Mouse (Mus musculus) hindlimb bud, embryonic 11.5 days (tissue): Measurements from ENCODE around the gene Hbq1a.

Experiments used
- DNase-seq: peaks from one replicate; pipeline ENCODE4 v3.0.0-alpha.2; 2012; ENCODE audit warnings: low read depth, low spot score; ENCODE audit errors: extremely low spot score

Hbq1a gene

DNA sequence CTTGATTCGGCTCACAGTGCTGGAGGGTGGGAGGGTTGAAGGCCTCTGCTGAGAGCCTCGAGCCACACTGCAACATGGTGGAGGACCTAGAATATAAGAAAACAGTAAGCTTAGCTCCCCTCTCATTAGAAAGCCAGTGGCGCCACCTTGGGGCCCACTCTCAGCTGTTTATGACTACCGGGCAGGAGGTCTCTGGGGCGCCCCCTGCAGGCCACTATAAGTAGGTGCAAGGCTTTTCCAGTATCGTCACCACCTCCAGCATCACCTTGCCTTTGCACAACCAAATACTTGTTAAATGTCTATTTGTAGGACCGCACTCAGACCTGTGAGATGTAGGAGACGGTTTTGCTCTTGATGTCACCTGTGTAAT, 21.3 kb downstream of the Hbq1a start:
- no peak for DNase-seq

DNA sequence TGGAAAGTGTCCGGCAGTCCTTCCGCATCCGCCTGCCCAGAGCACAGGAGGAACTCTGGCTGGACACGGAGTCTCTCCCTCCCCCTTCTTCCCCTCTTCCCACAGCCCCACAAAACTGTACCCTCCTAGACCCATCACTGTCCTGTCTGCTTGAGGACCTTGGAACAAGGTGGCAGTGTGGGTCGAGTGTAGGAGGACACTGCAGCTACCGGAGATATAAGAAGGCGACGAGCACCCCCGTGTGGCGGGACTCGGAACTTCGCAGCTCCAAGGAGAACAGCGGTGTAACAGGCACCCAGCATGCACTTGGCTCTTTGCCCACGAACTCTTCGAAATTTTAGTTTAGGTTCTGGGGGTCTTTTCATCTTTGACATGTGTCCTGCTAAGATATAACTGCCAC, 24.7 kb downstream of the Hbq1a start:
- peak; percentile 57 for DNase-seq

DNA sequence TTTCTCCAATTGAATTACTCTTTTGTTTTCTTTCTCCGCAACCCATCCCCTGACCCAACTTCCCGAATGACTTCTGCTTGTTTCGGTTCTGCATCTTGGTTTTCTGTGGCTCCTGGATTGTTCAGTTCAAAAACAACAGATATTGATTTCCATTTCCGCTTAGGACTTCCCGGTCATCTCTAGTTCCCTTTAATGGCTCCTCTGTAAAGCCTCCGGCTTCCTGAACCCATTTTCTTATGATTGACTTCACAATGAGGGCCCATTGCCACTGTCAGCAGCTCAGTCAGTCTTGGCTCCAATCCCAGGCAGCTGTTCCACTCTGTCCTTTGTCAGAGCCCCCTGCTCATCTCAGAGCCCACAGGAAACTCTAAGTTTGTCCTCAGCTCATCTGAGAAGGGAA, 31.2 kb downstream of the Hbq1a start:
- DNase-seq, result no peak

DNA sequence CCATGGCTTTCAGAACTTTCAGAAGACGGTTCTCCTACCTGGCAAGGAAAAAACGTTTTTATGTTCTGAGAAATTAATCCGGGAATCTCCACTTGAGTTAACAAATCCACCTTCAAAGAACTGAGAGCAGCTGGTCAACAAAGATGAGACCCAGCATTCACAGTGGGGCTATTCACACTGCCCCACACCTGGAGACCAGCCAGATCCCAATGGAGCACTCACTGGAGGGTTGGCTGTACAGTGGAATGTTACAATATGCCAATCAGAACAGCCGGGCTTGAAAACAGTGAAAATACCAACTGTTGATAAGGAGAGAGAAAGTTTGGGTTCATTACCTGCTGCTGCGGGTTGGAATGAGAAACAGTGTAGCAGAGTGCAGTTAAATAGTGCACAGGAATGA, 32.0 kb downstream of the Hbq1a start:
- DNase-seq, result no peak

DNA sequence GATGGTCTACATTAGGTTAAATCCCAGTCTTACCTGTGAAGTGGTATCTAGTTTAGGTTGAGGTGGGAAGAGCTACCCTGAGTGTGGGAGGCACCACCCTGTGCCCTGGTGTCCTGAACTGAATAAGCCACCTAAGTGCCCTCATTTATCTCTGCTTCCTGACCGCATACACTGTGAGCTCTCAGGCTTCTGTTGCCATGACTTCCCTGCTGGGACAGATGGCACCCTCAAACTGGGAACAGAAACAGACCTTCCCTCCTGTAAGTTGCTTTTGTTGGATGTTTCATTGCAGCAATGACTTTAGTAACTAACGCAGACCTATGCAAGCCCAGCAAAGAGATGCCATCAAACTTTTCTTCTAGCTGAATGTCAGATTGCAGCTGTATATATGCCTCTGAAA, 33.4 kb downstream of the Hbq1a start:
- DNase-seq, result no peak

DNA sequence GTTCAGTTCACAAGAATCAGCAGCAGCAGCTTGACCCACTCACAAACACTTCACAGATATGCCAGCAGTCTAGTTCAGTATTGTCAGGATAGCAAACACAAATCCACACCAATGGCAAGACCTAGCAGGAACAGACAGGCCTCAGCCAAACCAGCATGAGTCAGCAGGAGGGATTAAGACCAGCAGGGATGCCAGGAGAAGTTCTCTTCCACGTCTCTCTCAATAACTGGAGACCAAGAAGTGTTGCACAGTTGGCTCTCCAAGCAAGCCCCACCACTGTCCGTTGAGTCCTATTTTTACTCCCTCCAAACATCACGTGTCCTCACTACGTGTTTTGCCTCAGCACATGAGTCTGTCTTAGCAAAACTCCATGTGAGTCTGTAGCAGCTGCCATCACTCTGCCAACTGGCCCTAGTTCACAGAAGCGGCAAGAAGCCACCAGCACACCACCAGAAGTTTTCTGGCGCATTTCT, 36.6 kb downstream of the Hbq1a start:
- no peak for DNase-seq

DNA sequence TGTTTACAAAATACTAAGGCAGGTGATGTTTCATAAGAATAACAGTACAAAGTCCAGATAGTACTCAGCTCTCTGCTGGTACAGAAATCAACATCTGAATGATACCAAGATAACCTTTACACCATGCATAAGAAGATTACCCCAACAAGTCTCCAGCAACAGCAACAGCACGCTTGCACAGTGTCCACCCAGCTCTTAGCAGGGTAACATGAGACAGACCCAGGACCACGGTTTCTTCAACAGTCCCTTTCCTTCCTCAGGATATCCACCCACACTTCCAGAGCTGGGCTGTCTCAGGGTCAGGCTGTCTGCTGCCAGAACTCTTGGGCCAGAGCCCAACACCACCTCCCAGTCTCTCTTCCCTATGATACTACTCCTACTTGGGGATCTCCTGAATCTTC, 39.3 kb downstream of the Hbq1a start:
- no peak for DNase-seq

DNA sequence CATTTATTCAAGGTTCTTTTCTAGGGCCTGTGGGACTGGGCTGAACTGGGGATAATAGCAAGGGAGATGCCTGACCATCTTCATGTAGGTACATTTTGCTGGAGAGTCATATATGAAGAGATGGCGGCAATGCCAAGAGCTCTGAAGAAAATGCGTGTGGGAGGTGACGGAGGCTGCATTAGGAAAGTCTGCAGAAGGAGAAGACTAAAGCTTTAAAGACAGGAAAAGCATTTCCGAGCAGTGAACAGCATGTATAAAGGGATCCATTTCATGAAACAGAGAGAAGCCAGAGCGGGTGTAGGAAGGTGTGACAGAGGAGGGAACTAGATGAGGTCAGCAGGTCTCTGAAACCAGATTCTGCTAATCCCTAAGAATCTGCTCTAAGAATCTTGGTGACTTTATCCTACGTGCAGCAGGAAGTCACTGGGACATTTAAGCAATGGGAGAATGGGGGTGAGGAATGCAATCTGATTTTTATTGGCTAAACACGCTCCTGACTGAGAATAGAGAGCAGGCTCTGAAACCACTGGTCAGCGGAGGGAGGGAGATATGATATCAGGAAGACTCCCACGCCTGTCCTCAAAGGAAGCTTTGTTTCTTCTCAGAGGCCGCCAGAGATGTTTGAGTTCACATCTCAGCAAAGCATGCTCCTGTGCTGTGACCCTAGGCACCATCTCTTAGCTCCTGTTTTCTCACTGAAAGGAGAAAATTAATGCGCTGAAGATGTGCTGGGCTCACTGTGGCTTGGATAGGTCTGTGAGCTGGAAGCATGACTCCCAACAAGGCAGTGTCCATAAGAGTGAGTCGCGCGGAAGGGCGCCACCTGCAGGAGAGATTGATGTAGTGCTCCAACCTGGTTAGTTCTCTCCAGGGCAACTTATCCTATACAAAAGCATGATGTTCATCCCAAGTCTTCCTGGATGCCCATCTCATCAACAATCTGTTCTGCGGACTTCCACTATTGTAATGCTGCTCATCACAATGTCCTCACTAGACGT, 40.9 kb downstream of the Hbq1a start:
- no peak for DNase-seq

DNA sequence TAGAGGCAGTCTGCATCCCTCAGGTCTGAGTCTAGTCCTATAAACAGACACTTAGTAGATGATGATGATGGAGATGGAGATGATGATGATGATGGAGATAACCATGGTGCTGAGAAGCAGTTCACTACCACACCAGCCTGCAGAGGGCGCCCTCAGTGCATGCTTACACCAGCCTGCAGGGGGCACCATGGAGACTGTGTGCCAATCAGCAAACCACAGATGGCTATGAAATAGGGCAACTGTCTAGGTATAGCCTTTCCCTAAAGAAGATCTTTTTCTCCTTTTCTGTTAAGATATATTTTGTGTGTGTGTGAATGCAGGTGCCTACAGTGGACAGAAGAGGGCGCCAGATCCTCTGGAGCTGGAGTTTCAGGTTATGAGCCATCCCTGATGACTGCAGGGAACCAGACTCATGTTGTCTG, 42.9 kb downstream of the Hbq1a start:
- no peak for DNase-seq

DNA sequence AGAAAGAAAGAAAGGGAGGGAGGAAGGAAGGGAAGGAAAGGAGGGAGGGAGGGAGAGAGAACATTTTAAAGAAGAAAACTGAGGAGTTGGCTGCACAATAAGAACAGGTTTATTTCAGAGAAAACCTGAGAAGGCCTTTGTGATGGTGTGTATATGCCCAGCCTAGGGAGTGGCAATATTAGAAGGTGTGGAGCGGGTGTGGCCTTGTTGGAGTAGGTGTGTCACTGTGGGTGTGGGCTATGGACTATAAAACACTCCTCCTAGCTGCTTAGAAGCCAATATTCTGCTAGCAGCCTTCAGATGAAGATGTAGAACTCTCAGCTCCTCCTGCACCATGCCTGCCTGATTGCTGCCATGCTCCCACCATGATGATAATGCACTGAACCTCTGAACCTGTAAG, 43.5 kb downstream of the Hbq1a start:
- DNase-seq, result no peak

DNA sequence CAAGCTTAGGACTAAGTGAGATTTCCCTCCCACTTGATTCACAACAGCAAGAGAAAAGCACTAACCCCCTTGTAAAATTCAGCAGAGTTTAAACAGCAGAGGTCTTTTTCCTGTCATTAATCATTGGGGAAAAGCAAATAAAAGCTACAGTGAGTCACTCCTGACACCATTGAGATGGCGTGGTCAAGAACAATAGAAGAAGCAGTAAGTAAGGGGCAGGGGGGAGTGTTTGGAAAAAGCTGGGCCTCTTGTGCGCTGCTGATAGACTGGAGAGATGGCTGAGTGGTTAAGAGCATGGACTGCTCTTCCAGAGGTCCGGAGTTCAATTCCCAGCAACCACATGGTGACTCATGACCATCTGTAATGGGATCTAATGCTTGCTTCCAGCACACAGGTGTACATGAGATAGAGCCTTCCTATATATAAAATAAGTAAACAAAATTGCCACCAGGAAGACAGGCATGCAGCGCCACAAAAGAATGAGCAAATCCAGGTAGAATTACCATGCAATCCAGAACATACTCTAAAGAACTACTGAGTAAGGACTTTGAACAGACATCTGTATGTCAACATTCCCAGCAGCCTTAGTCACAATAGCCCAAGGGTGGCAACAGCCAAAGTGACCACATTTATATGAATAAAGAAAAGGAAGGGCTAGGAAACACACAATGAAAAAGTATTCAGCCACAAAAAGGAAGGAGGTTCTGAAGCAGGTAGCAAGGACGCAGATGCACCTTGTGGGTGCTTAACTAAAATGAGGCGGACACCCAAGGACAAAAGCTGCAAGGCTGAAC, 45.8 kb downstream of the Hbq1a start:
- DNase-seq, result no peak

DNA sequence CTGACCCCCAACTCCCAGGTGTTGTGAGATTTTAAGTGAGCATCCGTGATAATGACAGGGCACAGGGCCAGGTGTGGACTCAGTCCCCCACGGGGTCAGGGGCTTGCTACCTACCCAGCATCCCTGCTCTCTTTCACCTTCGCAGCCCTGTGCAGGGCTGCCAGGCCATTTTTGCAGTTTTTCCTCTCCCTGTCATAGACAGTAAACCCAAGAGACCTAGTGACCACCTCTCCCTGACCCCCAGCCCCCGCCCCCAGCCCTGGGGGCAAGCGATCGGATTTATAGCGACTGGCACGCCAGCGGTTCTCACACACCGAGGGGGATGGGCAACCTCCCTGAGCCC, 47.4 kb downstream of the Hbq1a start:
- DNase-seq, result no peak

DNA sequence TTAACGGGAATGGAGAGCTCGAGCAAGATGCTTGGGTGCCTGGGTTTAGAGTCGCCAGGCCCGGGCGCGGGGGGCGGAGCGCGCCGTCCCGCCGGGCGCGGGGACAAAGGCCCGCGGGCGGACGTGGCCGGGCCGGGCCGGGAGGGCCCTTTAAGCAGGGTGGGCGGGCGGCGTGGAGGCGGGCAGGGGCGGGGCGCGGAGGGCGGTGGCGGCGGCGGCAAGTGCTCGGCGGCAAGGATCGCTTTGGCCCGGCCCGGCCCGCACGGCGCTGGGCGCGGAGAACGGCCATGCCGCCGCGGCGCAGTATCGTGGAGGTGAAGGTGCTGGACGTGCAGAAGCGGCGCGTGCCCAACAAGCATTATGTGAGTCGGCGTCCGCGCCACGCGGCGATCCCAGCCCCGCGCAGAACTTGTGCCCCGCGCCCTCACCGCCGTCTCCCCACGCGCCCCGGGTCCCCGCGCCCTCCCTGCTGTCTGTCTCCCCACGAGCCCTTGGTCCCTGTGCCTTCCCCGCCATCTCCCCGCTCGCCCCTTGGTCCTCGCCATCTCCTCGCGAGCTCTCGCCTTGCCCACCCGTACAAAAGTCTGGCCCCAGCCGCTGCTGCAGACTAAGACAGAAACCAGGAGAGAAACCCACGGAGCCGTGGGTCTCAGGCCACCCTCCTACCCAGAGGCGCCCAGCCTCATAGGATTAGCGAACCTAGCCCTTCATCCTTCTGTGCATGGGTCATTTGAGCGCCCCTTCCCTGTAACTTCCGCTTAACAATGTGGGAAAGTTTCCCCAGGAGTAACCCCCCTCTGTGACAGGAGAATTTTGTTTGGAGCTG, 48.0 kb downstream of the Hbq1a start, which contains the start of gene Sh3pxd2b:
Sh3pxd2b (plus strand) TSS at position 214 of the 826 bp plus-strand sequence.
- no peak for DNase-seq

DNA sequence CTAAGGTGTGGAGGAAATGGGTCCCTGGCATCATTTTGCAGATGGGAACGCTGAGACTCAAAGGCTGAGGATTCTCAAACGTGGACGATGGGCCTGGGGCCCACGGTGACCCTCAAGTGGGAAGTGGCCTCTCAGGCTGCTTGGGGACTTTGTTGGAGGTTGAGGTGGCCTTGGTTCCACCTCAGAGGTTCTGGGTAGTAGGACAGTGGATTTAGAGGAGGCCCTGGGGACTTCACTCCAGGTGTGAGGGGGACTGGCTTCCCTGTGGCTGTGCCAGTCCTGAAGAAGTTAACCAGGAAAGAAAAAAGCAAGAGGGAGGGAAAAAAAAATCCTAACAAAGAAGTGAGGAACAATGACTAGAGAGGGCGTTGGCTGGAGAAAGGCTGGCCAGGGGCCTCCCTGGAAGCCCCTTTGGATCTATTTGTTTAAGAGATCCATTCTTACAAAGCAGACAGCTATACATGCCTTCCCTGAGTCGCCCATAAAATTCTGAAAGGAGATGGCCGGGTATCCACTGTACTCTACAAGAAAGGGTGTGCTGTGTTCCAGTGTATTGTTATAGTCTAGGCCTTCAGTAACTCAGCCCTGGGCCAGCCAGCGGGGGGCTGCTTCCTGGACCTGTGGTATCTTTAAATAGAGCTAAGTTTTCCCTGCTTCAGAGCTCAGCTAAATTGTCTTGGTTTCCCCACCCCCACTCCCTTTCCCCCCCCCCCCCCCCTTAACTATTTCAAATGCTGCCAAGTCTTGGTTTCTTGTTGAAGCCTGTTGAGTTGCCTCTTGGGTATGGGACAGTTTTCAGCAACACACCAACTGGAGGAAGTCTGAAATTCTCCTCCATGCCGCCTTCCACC, 48.8 kb downstream of the Hbq1a start:
- no peak for DNase-seq

DNA sequence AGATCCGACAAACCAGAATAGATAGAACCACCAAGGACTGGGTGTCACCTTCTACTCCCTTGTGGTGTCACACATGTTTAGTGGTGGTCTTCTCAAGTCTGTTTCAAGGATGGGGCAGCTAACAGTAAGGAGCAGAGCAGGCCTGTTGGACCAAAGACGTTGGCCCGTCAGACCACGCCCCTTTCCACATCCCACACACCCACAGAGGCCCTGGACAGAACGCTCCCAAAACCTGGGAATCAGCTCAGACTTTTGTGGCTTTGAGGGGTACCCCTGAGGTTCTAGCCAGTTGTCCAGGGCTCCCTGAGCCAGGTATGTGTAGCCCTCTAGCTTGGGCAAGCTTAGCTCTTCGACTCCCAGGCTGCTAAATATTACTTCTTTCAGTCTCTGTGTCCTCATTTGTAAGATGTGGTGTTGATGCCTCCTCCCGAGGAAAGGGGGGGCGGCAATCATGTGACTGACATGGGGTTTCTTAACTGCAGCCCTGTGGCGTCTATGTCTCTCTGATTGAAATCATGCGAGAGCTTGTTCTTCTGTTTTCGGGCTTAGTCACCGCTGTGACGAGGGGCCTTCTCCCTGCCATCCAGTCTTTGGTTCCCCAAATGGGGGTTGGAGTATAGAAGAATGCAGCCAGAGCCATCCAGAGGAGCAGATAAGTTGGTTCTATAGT, 49.5 kb downstream of the Hbq1a start:
- DNase-seq, result no peak
